Mouse (Mus musculus) hindbrain, embryonic 14.5 days (tissue): ENCODE measurements around the gene Mogat2. TPM values are rescaled to one million over a fixed set of nuclear protein-coding genes. Genes with fewer than 3 reads are reported as not detected.

Experiments
- polyA plus RNA-seq: library from polyadenylated mRNA; unstranded; fragments of >200 nt; fragmentation: Nextera tagmentation; extraction: Ambion mirVana; gene quantifications from 2 replicates; pipeline ENCODE4 v1.2.1, GENCODE M21; 2014

Mogat2 gene
- polyA plus RNA-seq, 1 experiment from 2014 or later: 2.5 TPM

Other genes with a start within 250 kb of the Mogat2 start
- 16.1 and 18.0 TPM in 2 replicates for gene Uvrag, start 97.5 kb downstream of the Mogat2 start, polyA plus RNA-seq
- 17.3 and 18.4 TPM in 2 replicates for gene Dgat2, start 55.9 kb downstream of the Mogat2 start, polyA plus RNA-seq
- gene Map6, start 28.8 kb upstream of the Mogat2 start, polyA plus RNA-seq: 122 and 135 TPM in 2 replicates
- 122 and 128 TPM in 2 replicates for gene Serpinh1, start 114.6 kb upstream of the Mogat2 start, polyA plus RNA-seq
- gene Gdpd5, start 142.8 kb upstream of the Mogat2 start, polyA plus RNA-seq: 37.7 and 46.2 TPM in 2 replicates
- gene Klhl35, start 227.4 kb upstream of the Mogat2 start, polyA plus RNA-seq: 4.1 and 4.7 TPM in 2 replicates
- gene Rps3, start 245.1 kb upstream of the Mogat2 start, polyA plus RNA-seq: 445 and 515 TPM in 2 replicates